Mouse (Mus musculus) thymus, postnatal 14 days (tissue): ENCODE results near the gene Asap2.
"Not testable (repeated sequence)": the region's sequence is repeated elsewhere in the genome, so short reads cannot be mapped to it uniquely, and the experiment has no call there.

Source experiments
- DNase-seq: peaks from one replicate; pipeline ENCODE4 v3.0.0; 2021

The Asap2 gene

DNA sequence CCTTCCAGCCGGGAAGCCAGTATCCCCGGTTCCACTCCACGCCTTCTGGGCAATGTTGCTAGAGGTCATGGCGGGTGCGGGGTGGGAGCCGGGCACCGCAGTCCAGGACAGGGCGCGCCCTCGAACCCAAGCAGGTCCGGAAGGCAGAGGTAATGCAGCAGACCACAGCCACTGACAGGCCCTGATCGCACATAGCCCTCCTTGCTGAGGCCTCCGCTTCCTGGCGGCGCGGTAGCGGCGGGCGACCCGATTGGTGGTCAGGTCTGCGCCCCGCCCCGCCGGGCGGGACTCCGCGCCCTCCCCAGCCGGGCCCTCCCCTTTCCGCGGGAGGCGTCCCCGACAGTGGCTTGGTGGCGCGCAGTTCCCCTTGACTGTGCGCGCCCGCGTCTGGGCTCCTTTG, at the start of gene Asap2:
Gene Asap2 (plus strand): TSS at position 328 of the 400 bp plus-strand sequence.
- DNase-seq, result peak; percentile 65

DNA sequence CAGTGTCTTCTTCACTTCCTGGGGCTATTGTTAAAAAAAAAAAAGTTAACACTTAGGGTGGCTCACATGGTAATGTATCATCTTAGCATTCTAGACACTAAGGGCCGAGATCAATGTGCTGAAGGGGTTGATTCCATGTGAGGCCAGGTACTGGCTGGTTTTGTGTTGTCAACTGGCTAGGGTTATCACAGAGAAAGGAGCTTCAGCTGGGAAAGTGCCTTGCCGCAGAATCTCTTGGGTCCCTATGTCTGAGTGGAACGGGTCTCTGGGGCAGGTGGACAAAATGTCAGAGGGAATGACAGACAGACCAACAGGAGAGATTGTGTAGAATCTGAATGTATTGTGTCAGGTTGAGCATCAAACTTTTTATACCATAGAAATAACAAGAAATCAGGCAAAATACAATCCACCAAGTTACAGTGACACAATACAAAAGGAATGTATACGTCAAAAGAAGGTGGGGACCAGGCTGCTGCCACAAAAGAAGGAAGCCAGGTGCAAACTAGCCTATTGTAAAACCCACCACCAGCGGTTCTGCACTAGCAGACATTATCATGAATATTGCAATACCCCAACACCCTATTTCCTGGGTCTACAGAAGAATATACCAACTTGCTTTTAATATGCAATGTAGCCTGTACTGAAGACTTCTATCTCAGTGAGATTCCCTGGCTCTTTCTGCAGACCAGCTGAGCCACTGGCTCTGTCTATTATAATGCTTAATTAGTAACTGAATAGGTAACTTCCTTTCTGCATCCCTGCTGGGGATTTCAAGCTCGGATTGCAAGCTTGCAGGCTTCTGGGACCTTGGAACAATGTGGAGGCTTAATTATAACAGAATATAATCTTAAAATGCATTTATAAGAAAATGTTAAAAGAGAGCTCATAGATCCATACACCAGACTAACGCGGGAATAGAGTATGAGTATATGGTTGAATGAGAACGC, 42.9 kb upstream of the Asap2 start:
- DNase-seq, result not testable (repeated sequence)

DNA sequence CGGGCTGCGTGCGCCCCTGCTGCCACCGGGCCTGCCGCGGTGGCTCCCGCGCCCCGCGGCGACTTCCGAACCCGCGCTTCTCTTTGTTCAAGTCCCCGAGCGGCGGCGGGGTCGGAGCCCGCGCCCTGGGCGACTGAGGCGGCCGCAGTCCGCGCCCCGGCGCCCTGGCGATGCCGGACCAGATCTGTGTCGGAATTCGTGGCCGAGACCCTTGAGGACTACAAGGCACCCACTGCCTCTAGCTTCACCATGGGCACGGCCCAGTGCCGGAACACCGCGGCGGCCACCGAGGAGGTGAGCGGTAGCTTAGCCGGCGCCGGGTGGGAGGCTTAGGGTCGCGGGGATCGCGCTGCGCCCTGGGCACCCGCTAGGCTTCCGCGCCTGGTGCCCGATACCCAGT, 320 bp downstream of the Asap2 start:
- DNase-seq, result peak; percentile 24

DNA sequence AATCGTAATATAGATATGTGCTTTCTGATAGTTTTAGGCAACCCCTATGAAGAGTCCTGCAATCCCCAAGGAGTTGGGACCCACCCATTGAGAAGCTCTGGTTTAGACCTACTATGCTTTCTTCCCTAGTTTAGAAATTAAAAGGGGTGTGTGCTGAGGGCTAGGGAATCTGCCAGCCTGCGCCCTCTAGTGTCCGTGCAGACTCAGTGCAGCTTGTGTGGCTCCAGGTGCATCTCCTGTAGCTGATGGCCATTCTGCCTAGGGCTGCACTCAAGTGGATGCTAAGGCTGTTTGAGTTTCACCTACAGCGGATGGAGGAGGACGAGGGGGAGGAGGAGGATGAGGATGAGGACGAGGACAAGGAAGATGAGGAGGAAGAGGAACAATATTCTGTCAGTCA, 40.6 kb downstream of the Asap2 start:
- DNase-seq, result peak; percentile 19

DNA sequence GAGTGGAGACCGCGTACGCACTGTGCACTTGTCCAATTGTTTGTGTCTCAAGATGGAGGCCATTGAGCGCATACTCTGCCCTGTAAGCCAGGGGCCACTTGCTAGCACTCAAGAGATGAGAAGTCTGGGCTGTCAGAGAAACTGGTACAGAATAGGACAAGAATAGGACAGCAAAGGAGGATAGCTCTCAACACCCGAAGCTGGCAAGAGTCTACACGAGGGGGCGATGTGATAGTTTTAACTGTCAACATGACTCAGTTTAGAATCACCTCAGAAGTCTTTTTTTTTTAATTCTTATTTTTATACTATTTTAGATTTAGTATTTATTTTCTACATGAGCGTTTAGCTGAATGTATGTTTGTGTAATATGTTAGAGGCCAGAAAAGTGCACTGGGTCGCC, 56.5 kb downstream of the Asap2 start:
- not testable (repeated sequence) for DNase-seq

DNA sequence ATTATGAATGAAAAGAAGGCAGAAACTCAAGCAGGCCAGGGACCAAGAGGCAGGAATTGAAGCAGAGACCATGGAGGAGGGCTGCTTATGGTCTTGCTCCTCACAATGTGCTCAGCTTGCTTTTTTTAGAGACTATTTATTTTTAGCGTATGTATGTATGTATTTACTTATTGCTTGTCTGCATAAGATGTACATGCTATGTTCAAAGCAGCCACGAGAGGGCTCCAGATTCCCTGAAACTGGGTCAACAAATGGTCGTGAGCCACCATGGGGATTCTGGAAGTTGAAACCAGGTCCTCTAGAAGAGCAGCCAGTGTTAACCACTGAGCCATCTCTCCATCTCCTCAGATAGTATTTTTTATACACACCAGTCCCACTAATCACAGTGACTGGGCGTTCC, 85.5 kb downstream of the Asap2 start:
- DNase-seq, result peak; percentile 76

DNA sequence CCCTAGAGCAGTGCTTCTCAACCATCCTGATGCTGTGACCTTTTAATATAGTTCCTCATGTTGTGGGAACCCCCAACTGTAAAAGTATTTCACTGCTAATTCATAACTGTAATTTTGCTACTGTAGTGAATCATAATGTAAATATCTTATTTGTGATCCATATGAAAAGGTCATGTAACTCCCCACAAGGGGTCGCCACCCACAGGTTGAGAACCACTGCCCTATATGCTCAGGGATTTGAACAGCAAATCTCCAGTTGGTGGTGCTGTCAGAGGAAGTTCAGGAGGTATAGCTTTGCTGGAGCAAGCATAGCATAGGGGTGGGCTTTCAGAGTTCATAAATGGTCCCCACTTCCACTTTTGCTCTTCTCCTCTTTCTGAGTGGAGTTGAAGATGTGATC, 99.9 kb downstream of the Asap2 start:
- DNase-seq, result peak; percentile 60

DNA sequence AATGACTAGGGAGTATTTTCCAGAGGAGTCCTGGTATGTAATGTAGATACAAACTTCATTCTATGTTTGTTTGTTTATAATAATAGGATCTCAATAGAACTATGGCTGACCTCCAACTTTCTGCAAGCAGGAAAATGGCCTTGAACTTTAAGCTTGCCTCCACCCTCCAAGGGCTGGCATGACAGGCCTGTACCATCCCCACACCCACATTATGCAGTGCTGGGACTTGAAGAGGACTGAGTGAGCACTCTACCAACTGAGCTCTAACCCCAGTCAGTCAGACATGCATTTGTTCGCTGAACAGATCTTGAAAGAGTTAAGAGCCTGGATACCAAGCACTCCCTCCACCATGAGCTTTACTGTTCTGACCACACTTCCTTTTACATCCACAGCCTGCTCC, 102.2 kb downstream of the Asap2 start:
- DNase-seq, result not testable (repeated sequence)

DNA sequence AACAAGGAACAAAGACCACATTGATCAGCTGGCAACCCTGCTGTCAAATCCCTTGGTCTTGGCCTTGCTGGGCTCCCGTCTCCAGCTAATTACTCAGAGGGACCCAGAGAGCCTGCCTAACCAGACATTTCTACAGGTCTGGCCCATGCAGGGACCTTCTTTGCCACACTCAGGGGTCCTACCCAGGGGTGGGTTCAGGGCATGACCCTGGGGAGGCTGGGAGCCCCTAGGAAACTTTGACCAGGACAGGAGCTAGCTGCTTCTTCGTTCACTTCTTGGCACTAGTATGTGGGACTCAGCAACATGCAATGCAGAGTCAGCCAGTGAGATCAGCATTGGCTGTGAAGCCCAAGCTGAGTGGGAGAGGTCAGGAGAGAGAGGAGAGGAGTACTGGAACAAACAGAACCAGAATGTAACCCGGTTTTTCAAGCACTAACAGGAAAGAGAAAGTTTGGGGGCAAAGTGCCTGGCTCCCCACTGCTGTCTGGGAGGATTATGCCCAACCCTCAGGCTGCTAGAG, 107.6 kb downstream of the Asap2 start:
- DNase-seq, result not testable (repeated sequence)

DNA sequence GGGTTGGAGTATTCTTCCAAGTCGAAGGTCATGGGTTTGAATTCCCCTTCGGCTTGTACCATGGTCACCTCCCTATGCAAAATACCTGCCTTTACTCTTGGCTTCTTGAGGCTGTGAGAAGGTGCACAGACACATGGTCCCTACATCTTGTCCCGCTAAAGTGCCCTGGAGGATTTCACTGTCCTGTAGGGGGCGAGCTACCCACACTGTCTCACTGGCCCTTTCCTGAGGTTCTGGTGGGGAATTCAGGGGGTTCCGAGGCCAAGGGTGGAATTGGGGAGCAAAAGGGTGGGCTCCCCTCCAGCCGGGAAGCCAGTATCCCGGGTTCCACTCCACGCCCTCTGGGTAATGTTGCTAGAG, 120.8 kb downstream of the Asap2 start:
- DNase-seq, result not testable (repeated sequence)

DNA sequence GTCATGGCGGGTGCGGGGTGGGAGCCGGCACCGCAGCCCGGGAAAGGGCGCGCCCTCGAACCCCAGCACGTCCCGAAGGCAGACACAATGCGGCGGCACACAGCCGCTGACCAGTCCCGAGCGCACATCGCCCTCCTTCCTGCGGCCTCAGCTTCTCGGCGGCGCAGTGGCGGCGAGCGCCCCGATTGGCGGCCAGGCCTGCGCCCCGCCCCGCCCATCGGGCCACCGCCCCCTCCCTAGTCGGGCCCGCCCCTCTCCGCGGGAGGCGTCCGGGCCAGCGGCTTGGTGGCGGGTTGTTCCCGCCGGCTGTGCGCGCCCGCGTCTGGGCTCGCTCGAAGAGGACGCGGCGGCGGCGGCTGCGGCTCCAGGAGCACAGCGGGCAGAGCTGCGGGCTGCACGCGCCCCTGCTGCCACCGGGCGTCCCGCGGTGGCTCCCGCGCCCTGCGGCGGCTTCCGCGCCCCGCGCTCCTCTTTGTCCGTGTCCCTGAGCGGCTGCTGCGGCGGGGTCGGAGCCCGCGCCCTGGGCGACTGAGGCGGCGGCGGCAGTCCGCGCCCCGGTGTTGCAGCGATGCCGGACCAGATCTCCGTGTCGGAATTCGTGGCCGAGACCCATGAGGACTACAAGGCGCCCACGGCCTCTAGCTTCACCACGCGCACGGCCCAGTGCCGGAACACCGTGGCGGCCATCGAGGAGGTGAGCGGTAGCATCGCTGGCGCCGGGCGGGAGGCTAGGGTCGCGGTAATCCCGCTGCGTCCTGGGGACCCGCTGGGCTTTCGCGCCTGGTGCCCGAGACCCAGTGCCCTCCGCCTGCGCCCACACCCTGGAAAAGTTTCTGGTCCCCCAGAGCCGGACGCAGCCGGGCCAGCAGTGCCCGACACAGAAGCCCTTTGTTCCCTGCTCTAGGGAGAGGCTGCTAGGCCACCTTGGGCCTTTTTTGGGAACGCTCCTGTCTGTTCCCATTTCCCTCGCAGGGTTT, 121.5 kb downstream of the Asap2 start:
- peak; percentile 85 for DNase-seq

DNA sequence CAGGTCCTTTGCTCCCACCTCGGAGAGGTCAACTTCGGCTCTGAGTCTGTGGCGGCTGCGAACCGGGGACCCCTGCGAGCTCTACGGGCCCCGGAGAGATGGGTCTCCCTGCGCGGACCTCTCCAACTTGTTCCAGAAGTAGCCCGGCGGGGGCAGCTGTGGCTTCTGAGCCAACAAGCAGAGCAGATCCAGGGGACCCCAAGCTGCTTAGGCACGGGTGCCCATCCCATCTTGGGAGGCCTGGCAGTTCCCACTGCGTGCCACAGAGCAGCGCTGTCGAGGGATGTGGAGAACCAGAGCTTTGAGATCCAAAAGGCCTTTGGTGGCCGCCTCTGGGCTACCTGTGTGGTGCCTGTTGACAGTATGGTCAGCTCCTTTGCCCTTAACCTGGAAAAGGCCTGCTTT, 122.2 kb downstream of the Asap2 start:
- peak; percentile 43 for DNase-seq

DNA sequence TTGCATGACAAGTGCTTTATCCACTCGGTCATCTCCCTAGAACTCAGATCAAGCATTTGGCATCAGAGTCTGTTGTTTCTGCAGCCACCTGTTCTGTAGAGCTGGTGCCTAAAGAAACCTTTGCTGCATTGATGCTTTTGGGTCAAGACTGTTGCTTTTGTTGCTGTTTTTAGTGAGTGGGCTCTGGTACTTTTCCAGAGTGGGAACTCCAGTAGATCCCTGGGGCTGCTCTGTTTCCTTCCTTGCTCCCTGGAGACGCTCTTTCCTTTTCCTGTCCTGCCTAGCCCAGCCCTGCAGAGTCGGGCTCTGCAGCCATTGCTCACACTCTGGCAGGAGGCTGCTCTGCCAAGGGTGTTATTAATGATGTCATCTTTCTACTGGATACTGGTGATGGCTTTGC, 129.2 kb downstream of the Asap2 start:
- DNase-seq, result no peak

DNA sequence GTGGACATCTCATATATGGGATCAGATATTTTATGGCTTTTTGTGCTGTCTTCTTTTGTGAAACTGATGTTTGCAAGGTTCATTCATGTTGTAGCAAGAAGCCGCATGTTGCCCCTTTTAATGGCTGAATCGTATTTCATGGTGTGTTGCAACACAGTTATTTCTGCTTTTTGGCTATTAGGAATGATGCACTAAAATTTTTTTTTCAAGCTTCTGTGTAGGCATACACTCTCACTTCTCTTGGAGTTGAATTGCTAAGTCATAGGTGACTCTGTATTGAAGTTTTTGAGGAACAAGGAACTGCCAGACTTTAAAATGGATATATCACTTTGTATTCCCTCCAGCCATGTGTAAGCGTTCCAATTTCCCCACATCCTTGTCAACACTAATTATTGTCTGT, 132.6 kb downstream of the Asap2 start:
- no peak for DNase-seq

DNA sequence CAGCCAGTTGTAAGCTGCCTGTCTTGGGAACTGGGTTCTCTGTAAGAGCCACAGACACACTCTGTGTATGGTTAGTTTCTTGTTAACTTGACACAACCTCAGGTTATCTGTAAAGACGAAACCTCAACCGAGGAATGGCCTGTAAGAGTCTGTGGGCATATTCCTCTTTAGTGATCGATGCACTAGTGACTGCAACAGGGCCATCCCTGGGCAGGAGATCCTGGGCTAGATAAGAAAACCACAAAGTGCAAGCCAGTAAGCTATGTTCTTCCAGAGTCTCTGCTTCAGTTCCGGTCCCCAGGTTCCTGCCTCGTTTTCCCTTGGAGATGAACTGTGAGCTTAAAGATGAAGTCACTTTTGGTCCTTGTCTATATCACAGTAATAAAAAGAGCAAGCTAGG, 133.4 kb downstream of the Asap2 start:
- no peak for DNase-seq

DNA sequence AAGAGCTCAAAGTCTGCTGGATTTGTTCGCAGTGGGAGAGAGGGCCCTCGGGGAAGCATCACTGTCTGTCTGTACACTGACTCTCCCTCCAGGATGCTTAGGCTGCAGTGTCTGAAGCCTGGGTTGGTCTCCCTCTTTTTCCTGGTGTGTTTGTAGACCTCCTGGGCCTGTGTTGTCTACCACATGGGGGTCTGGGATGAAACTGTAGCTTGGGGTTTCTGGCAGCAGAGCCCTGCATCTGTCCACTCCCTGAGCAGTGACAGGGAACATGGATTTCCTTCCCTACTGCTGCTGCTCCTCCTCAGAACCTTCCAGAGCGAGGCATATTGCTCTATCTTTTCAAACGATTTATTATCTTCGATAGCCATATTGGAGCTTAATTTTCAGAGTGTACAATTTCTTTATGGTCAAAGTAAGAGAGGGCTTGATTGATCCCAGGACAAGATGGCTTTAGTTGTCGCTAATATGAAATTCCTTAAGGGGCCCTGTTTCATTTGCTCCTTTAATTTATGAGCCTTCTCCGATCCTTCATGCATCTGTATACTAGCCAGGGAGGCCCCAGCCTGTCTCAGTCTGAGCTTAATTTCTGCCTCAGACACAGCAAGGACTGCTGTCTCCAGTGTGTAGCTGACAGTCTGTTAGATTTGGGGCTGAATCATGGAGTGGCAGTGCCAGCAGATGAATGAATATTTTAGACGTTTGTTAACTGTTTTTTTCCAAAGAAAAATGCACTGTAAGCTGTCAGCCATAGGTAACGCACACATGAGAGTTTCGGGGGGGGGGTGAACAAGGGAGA, 135.6 kb downstream of the Asap2 start:
- DNase-seq, result no peak

DNA sequence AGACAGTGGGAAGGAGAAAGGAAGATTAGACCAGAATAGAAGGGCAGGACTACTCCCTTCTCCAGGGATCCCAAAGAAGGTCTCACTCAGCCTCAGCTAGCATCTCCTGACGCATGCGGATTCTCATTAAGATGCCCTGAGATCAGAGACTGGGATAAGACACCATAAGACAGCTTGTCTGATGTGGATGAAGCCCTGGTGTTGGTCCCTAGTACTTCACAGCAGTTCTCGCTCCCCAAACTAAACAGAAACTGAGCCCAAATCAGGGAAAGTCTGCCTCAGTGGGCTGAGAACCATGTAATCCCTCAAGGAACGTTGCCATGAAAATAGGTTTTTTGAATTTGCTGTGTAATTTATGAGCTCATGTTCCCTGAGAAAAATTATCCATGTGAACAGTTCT, 136.3 kb downstream of the Asap2 start:
- DNase-seq, result no peak

DNA sequence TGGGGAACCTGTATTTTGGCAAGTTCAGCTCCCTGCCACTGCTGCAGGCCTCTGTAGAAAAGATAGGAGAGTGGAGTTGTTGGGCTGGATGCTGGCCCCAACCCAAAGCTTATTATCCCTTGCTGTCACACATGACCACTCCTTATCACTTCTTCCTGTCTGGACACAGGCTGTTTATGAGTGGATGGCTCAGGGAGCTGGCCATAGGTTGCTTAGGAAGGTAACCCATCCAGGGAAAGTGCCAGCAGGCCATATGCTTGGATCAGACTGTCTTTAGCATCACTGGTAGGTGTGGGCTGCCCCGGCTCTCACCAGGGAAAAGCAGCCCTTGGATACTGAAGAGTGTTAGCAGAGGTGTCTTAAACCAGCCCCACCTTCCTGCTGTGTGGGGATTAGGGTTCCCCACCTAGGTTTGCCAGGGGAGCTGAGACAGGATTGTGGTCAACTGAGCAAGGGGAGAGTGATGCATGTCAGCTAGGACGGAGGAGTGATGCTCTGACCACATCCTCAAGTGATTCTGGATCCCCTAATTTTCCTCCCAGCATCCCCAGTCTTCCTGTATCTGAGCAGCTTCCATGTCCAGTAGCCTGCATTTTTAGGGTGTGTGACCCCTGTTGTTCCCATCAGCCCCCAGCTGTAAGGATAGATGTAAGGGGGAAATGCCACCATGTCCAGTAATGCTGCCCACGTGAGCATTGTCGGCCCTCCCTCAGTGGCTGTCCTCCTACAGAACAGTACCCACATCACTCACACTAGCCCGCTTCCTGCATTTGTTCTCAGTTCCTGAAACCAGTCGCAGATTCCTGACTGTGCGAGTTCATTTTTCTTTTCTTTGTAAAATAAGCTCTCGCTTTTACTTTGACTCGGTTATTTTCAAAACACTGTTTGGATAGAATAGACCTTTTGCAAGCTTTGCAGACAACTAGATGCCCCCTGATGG, 138.9 kb downstream of the Asap2 start:
- no peak for DNase-seq

DNA sequence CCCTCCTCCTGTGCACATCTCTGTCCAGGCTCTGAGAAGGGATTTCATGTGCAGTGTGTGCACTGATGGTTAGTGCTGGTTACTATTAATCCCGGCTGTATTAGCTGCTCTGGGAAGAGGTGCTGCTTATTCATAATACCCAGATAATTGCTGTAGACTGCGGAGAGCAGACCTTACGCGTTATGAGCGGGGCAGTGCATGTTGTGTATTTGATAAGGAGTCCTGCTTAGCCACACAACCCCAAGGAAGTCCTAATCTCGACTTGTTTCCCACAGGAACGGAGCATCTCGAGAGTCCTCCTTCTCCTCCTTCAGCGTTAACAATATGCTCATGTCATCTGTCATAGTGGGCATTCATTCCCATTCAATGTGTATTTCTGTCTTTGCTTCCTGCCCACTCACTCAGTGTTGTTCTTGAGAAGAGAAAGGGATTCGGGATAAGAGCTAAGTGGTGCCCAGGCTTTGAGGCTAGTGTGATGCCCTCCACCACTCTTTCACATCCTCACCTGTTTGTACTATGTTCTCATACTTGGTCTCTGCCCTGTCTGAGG, 140.1 kb downstream of the Asap2 start:
- DNase-seq, result no peak

DNA sequence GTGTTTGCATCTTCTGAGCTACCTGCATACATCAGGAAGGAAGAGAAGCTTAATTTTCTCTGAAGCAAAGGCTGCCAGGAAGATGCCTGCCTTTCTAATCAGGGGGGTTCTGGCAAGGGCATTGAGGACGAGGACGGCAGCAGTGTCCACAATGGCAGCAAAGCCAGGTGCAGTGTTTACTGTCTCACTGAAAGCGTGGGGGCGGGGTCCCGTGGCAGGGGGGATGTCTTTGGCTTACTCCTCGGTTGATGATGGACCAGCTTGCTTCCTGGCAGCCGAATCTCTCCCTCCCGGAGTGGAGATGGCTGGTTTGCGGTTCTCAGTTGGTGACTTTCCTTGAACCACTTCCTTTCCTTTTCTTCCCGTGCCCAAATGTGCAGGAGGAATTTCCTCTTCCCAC, 142.3 kb downstream of the Asap2 start:
- DNase-seq, result peak; percentile 26

DNA sequence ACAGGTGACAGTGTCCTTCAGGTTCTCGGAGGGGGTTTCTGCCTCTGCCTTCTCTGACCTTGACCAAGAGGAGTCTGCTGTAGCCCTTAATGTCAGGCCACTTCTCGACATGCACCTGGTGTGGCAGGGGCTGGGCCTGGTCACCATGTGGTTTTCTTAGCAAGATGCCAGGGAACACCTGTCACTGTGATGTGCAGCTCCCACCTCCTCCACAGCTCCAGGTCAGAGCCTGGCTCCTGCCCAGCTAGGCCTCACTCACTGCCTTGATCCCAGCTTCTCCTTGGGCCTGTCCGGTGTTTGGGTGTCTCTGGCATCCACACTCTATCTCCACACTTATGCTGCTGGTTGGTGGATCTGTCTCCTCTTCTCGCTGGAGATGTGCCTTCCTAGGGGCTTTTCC, 142.8 kb downstream of the Asap2 start:
- no peak for DNase-seq
